Mouse (Mus musculus) E14TG2a.4 (cell line): ENCODE data around the gene Zbtb32.

Experiments
- CTCF ChIP-seq: conservative IDR thresholded peaks from 2 replicates; pipeline ENCODE4 v1.5.1; 2014; ENCODE audit warnings: low read length
- NANOG ChIP-seq: IDR thresholded peaks from 2 replicates; pipeline ENCODE4 v1.6.1; 2014; ENCODE audit warnings: borderline replicate concordance, low read length, mixed read lengths

DNA sequence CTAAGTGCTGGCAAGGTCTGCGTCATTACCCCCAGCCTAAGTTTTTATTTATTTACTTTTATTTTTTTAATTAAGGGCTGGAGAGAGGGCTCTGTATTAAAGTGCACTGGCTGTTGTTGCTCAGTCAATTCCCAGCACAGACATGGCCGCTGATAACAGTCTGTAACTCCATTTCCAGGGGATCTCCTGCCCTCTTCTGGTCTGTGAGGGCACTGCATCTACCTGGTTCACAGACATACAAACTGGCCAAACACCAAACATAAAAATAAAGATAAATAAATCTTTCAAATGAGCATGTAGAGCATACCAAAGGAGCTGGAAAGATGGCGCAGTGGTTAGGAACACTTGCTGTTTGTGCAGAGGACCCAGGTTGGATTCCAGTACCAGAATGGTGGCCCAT, 20.5 kb upstream of the Zbtb32 start:
- TF ChIP-seq CTCF: peak; percentile 96
- no peak for TF ChIP-seq NANOG
